Mouse (Mus musculus) small intestine, adult 2 months (tissue): ENCODE results near the gene Gp6.

ENCODE experiments used
- CTCF ChIP-seq: fragments of 200-500 bp; IDR thresholded peaks from 2 replicates; pipeline ENCODE4 v1.5.1; 2012; ENCODE audit warnings: low read depth, mild to moderate bottlenecking, control low read depth, inconsistent platforms, low read length, moderate library complexity, mixed read lengths; ENCODE audit not compliant: insufficient replicate concordance, insufficient read length; ENCODE audit errors: extremely low read depth
- POLR2A ChIP-seq: fragments of 200-500 bp; IDR thresholded peaks from 2 replicates; pipeline ENCODE4 v1.6.1; 2012; ENCODE audit warnings: low read depth, mild to moderate bottlenecking, control low read depth, inconsistent platforms, low read length, moderate library complexity

- no peak for TF ChIP-seq CTCF
- no peak for TF ChIP-seq POLR2A
Observed at GRCm38 (mm10) chr7:4437721-4438120, 40.2 kb upstream of the Gp6 start.
